Mouse (Mus musculus): ENCODE results near the gene Exosc10. TPM values are rescaled to one million over a fixed set of nuclear protein-coding genes. Genes with fewer than 3 reads are reported as not detected.

Gene Exosc10
- 10 to 100 TPM; 46.7 to 52.3 TPM for total RNA-seq (2021)
- 18.8 and 25.2 TPM in 2 replicates for polyA plus RNA-seq (2012; rRNA removed)
- long read RNA-seq, transcript Exosc10-201 (25 exons, 2,790 nt): major isoform, 22 of 33 reads
- long read RNA-seq, partial matches to known transcripts: 4 of 33 reads
- long read RNA-seq, other reads (novel, unspliced or antisense): 4 of 33 reads

DNA sequence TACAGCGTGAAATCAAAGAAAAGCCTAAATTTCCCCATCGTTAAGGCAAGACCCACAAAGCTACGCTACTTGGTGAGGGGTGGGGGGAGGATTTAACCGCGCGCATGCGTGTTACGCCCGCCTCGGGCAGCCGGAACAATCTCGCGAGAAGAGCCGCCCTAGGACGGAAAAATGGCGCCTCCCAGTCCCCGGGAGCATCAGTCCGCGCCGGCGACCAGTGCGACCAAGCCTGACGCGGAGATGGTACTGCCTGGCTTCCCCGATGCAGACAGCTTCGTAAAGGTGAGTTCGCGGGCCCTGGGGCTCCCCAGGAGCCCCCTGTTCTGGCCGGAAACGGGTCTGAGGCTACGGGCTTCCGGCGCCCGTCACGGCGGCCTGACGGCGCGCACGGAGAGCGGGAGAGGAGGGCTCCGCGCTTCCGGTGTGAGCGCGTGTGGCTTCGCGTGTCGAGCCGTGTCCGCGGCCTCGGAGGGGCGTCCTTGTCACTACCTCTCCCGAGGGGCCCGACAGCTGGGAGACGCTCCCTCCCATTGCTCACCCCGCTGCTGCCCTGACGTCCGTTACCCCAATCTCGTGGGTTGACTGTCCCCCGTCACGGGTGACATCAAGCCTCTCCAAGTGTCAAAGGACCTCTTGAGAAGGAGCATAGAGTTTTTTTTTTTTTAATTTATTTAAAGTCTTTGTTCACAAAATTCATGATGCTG, at the start of gene Exosc10:
Gene Exosc10 (plus strand): TSS at position 133 of the 704 bp plus-strand sequence.
- peak; percentile 92 for DNase-seq

DNA sequence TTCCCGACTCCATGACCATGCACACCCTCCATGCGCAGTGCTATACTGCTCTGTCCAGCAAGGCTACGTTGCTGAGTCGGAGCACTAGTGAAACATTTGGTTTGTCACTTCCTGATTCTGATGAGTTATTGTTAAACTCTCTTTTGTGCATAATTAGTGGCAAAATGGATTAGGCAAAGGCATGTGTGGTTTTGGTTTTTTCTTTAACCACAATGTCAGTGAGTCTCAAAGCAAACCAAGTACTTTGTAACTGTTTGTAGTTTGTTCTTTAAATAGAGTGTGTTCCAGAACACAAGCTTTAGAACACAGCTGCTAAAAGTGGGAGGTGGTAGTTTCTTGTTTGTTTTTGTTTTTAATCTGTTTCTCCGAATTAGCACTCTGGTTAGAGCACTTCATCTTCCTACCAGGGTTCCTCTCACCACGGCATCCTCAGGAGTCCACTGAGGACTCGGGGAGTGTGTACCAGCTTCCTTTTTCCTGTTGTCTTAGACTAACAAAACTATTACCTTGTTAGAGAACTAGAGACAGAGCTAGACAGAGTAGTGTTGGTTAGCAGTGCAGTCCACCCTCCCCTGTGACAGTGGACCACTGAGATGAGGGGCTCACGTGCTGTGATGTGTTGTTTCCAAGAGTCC, 48.7 kb upstream of the Exosc10 start:
- DNase-seq: no peak

DNA sequence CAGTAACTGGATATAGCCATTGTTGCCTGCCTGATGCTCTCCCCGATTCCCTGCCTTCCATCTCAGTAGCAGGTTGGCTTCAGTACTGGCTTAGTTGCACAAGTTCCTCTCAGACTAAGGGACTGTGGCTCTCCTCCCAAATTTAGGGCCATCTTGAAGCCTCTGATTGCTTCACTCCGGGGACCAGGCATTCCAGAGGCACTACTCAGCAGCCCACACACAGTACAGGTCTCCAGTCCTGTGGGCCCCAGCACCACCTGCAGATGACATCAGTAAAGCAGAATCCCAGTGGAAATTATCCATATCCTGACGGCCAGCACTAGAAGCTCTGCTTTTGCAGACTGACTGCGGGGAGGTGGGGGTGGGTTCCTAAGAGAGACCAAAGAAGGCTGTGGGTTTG, 47.5 kb upstream of the Exosc10 start:
- no peak for DNase-seq

DNA sequence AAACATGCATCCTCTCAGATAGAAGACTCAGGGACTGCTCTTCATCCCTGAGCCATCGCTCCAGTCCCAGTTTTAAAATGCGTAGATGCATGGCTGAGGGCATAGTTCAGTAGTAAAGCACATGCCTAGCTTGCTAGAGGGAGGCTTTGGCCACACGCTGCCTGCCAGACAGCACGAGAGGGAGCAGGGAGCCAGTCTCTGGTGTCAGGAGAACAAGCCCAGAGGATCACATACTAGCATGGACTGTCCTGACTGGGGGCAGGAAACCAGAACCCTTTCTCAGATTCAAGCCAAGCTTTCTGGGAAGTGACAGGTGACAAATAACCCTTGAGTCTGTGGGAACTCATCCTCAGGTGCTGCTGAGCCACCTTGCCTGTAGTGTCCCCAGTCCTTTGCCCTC, 46.9 kb upstream of the Exosc10 start:
- DNase-seq: no peak

DNA sequence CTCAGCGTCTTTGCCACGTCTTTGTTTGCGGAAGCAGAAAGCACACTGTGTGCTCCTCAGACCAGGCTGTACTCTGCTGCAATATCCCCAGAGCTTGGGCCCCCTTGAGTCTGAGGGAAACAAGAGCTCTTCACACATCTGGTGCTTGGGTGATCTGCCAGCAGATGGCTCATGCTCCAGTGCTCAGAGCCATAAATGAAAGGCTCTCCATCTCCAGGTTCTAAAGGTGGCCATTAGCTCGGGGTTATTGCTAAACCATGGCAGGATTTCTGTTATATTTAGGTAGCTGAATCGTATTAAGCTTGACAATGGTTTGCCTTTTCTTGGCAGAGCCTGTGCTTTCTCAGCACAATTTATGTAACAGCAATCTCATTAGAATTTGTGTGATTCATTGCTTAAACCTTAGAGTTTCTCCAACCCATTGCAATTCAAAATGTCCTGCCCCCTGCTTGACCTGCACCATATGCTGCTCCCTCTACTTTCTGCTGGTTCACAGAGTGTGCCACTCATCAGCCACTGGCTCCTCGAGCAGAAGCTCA, 45.1 kb upstream of the Exosc10 start:
- DNase-seq: peak; percentile 30

DNA sequence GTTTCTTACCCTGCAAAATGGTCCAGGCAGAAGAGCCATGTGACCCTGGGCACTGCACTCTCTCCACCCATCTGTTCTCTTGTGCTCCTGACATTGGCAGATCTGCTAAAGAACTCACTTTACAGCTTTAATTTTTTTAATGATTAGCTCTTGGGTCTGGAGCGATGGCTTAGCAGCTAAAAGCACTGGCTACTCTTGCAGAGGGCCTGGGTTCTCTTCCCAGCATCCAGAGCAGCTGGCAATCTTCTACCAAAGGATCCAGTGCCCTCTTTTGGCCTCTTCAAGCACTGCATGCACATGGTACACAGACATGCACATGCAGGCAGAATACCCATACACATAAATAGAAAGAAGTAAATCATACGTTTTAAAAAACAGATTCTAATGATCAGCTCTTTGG, 42.9 kb upstream of the Exosc10 start:
- no peak for DNase-seq

DNA sequence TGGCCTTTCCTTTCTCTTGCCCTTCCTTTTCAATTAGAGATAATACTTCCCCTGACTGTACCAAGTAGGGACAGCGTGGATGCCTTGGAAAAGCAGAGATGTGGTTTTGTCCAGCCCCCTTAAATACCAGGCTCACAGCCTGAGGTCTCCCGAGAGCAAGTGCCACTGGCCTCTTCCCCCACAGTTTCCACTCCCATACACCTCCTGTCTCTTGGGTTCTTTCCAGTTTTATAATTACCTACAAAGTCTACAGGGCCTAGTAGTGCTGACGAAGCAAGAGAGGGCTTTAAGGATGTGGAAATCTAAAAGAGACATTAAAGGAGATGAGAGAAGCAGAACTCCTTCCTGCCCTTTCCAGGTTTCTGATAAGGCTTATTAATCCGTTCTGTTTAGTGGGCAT, 40.4 kb upstream of the Exosc10 start:
- no peak for DNase-seq

DNA sequence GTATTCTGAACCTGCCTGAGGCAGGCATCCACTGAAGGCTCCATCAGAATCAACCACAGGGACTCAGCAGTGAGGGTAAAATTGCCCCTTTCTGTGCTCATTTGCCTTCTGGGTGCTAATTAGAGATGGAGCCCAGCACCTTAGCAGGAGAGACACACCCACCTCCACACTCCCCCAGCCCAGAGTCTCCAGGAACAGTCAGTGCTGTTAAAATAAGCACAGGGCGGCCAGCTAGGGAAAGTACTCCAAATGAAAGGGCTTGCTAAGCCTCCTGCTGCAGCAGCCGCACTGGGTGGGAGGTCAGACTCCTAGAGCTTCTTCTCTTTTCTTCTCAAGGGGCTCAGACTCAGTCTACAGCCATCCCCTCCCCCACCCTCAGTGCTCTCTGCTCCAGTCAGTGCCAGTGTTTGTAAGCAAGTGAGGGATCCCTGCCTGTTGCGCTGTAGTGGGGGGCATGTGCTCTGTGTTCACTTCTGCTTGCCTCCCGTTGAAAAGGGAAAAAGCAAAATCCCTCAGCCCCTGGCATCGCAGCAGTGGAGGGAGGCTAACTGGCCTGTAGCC, 39.9 kb upstream of the Exosc10 start:
- no peak for DNase-seq

DNA sequence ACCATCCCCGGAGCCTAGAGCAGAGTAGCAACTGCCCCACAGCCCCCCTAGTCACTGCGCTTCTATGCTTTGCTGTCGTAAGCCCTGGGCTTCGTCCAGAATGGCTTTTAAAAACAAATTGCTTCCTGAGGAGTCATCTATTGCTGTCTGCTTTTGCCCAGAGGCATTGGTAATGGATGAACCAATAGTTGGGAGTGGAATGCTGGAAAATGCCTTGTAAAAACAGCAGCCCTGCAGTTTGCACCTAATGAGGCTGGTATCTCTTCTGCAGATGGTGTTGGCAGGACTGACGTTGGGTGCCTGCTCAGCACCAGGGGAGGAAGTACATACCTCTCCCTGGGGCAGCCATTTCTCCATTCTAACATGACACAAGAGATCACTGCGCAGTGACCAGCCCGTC, 34.7 kb upstream of the Exosc10 start:
- peak; percentile 36 for DNase-seq

DNA sequence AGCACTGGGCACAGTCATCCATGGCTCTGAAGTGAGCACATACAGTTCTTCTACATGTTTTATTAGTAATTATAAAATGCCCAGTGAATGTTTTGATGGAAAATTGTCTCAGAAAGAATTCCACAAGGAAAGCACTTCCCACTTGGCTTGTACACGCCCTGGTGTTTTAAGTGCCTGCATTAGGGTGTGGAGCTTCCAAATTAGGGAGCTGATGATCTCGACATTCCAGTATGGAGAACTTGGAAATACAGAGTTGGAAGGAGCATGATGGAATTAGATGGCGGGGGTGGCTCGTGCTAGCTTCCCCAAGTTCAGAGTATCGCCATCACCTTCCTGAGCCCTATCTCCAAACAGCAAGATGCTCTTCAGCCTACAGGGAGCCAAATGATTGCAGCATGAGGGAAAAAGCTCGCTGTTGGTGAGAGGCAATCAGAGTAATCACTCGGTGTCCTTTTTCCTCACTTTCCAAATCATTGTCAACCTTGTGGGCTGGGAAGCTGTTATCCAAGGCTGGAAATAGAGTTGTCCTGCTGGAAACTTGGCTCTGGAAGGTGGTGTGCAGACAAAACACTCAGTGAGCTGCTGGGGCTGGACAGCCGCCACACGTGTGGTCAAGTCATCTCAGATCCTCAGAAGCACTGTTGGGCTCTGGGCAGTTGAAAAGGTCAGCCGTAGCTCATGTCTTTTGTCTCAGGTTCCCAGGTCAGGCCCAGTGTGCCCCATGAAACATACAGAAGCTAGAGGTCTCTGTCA, 30.9 kb upstream of the Exosc10 start:
- no peak for DNase-seq

DNA sequence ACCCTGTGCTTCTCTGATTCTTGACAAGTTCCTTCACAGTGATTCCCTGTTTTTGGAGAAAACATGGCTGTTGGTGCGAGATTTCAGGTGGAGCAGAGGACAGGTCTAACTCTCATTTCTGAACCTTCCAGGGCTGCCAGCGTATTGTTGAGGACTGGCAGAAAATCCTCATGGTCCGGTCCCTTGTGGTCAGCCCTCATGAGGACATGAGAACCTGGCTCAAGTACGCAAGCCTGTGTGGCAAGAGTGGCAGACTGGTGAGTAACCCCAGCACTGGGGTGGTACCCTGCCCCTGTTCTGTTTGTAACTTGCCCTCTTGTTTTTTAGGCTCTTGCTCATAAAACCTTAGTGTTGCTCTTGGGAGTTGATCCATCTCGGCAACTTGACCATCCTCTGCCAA, 27.9 kb upstream of the Exosc10 start:
- peak; percentile 42 for DNase-seq

DNA sequence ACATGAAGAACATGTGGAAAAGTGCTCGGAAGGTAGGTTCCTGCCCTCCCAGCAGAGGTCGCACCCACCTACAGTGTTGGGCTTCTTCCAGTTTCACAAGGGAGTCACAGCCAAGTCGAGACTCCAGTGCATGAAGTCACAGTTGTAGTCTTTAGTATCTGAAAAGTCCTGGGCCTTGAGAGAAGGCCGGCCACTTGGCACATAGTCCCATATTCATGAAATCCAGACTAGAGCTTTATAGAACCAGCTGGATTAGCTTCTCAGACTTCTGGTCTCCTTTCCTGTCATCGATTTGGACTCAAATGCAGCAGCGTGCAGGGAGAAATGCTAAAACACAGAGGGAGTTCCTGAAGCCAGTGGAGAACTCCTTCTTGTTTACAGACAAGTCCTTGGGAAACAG, 27.5 kb upstream of the Exosc10 start:
- peak; percentile 23 for DNase-seq

DNA sequence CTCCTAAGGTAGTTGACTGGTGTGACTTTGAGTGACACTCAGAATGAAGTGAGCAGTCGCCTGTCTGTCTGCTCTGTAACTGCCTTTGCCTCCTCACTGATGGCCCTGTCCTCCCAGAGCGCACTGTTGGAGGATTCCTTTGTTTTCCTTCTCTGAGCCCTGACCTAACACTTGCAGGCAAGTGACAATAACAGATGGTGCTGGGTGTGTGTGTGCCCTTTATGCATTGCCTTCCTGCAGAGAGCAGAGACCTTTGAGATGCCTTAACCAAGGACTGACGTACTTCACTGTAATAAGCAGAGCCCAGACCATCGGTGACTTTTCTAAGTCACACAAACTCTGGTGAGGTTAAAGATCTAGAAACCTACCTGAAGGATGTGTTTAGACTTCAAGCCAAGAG, 26.9 kb upstream of the Exosc10 start:
- DNase-seq: no peak

DNA sequence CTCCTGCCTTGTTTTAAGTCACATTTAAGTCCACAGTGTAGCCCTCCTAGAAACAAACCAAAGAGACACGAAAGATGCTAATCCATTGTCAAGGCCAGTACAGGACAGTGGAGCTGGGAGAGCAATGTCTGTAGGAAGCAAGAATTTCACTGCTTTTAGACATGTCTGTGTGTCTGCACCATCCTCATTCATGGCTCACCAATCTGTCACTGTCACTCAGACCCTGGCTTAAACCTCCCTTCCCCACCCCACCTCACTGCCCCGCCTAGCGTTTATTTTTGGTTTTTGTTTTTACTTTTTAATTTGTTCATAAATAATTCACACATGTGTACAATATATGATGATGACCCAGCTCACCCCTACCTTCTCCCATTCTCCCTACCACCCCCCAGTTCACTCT, 25.7 kb upstream of the Exosc10 start:
- DNase-seq: no peak

DNA sequence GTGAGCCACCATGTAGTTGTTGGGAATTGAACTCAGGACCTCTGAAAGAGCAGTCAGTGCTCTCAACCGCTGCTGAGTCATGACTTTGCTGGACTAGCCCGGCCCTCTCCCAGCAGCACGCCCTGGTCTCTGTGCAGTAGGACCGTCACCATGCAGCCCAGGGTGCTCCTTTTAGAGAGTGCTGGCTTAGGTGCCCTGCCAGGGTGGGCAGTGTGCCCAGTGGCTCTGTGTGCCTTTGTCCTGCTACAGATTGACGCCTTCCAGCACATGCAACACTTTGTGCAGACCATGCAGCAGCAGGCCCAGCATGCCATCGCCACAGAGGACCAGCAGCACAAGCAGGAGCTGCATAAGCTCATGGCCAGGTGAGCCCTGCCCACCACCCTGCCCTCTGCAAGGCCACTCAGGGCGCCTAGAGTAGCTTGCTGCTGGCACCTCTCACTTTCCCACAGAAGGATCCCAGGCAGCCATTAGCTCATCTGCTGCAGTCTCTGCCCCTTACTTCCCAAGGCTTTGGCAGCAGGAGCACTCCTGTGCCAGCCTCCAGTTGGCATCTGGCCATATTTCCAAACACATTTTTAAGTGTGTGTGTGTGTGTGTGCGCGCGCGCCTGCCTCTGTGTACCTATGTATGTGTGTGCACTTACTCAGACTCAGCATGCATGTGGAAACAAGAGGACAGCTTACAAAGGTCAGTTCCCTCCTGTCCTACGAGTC, 24.5 kb upstream of the Exosc10 start:
- DNase-seq: peak; percentile 41

DNA sequence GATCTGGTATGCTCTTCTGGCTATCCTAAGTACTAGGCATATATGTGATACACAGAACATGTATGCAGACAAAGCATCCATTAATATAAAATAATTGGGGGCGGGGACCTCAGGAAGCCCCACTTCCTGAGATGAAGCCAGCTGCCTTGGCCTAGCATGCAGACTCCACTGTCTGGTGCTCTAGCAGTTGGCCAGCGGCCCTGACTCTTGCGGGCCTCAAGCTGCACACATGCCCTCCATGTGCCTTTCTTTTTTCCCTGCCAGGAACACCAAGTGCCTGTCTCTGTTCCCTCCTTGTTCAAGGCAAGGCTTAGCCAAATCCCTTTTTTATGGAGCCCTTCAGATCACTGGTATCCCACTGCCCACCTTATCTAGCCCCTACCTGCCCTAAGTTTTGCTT, 22.4 kb upstream of the Exosc10 start:
- DNase-seq: no peak

DNA sequence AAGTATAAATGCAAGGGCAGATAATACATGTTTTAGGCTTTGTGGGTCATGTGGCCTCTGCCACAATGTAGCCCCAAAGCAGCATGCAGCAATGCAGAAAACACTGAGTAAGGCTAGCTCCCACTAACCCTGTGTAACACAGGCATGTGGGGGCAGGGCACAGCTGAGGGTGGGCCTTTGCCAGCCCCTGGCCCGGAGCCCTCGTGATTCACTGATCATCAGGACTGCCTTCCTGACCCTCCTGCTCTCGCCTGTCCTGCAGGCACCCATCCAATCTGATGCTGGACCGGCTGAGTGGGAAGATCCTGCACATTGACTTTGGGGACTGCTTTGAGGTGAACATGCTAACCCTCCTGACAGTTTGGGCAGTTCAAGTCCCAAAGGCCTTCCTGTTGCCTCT, 9.1 kb upstream of the Exosc10 start:
- DNase-seq: no peak

DNA sequence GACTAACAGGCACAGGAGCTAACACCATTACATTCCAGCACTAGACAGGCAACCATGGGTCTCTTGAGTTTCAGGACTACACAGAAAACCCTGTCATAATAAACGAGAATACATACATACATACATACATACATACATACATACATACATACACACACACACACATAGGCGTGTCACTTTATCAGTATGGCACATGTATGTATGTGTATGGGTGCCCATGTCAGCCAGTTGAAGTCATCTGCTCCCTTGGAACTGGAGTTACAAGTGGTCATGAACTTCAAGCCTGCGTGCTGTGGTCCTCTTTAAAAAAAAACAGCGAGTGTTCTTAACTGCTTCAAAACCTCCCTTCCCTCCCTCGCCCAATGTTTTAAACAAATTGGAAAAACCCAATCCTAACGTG, 463 bp upstream of the Exosc10 start:
- DNase-seq: no peak

DNA sequence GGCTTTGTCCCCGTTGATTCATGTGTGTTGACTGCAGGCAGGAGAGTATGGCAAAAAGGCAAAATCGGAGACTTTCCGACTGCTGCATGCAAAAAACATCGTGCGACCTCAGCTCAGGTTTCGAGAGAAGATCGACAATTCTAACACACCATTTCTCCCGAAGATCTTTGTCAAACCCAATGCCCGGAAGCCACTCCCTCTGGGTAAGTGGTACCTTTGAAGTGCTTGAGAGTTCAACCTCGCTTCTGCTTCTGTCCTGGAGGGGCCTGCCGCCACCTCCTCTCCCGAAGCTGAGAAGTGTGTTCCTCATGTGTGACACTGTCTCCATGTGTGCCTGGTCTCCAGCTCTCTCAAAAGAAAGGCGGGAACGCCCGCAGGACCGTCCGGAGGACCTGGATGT, 4.4 kb downstream of the Exosc10 start:
- DNase-seq: no peak

DNA sequence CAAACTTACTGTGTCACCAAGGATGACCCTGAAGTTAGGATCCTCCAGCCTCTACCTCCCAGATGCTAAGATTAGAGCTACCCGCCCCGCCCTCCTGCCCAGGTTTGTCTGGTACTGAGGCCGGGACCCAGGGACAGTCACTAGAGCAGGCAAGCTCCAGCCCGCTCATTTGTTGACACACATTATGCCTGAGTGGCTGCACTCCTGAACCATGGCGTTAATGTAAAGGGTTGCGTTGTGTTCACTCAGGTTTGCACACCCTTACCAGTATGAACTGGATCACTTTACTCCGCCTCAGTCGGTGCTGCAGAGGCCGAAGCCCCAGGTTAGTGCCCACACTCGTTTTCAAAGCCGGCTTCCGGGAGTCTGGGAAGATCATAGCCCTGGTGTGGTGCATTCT, 5.4 kb downstream of the Exosc10 start:
- no peak for DNase-seq

DNA sequence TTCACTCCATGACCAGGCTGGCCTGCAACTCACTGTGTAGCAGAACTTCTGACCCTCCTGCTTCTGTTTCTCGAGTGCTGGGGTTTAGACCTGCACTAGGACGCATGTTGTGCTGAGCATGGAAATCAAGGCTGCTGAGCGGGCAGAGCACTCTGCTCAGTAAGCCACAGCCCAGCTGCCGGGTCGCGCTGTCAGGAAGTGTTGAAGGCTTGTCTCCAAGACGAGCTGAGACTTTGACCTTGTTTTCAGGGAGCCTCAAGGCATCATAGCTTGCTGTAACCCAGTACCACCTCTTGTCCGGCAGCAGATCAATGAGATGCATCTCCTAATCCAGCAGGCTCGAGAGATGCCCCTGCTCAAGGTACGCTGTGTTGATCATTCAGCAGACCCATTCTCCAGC, 11.9 kb downstream of the Exosc10 start:
- no peak for DNase-seq

All from adrenal gland, adult 2 months (tissue).